Mouse (Mus musculus) liver, embryonic 12.5 days (tissue): ENCODE measurements at regions not wholly inside any gene's neighbourhood (a gene's known extent, or its start where the extent isn't known, plus 50 kb on each side); places are given as distances from the start of the nearest gene placed in this dataset.

Source experiments
- ATAC-seq: fragments of 200-750 bp; cut with Nextera tagmentation; 2 replicates; pipeline ENCODE4 v1.8.0; 2017; ENCODE audit warnings: moderate number of reproducible peaks, mild to moderate bottlenecking, moderate library complexity
- H3K27ac ChIP-seq: fragments of 300-500 bp; sonication (generic); 2 replicates; pipeline ENCODE4 v1.5.1; 2016; ENCODE audit warnings: mild to moderate bottlenecking
- H3K27me3 ChIP-seq: fragments of 300-500 bp; sonication (generic); replicated peaks from 2 replicates; pipeline ENCODE4 v1.6.1; 2016; ENCODE audit warnings: mild to moderate bottlenecking, moderate library complexity
- H3K36me3 ChIP-seq: fragments of 300-500 bp; sonication (generic); 2 replicates; pipeline ENCODE4 v1.6.1; 2016; ENCODE audit warnings: mild to moderate bottlenecking, moderate library complexity
- H3K4me1 ChIP-seq: fragments of 300-500 bp; sonication (generic); 2 replicates; pipeline ENCODE4 v1.6.1; 2016
- H3K4me2 ChIP-seq: fragments of 300-500 bp; sonication (generic); 2 replicates; pipeline ENCODE4 v1.6.1; 2016; ENCODE audit warnings: mild to moderate bottlenecking, moderate library complexity
- H3K4me3 ChIP-seq: fragments of 300-500 bp; sonication (generic); 2 replicates; pipeline ENCODE4 v1.5.1; 2016; ENCODE audit warnings: mild to moderate bottlenecking, moderate library complexity
- H3K9ac ChIP-seq: fragments of 300-500 bp; sonication (generic); 2 replicates; pipeline ENCODE4 v1.6.1; 2016; ENCODE audit warnings: mild to moderate bottlenecking, moderate library complexity
- H3K9me3 ChIP-seq: fragments of 300-500 bp; sonication (generic); replicated peaks from 2 replicates; pipeline ENCODE4 v1.6.1; 2016; ENCODE audit warnings: mild to moderate bottlenecking, moderate library complexity
- WGBS: fragments of 180-500 bp; shearing (Covaris S2); methylation state at CpG from one replicate; pipeline ENCODE4 v1.1.7; 2016; ENCODE audit not compliant: insufficient replicate concordance; 5-methylcytosine and 5-hydroxymethylcytosine counted together

GRCm38 (mm10) chr5:64678706-64679105 lies 124.5 kb upstream of the Klf3 start:
- H3K4me2 ChIP-seq = no peak overlapping the region
- no peaks in the 10 kb centered on the region for H3K9me3 ChIP-seq
- ATAC-seq = no peak
- H3K9ac ChIP-seq = no peak overlapping the region
- H3K27me3 ChIP-seq = no peaks in the 10 kb centered on the region
- H3K4me3 ChIP-seq = no peak overlapping the region
- 90% methylated on average over 2 of the region's 2 CpGs for WGBS
- H3K27ac ChIP-seq = no peak overlapping the region
- H3K36me3 ChIP-seq = no peaks in the 10 kb centered on the region
- H3K4me1 ChIP-seq = peaks cover 43% of the 10 kb centered on the region

GRCm38 (mm10) chr5:64679996-64680625 lies 123.1 kb upstream of the Klf3 start:
- Histone ChIP-seq H3K9me3 (no peaks in the 10 kb centered on the region), H3K4me3 (peak overlapping the region; percentile 19; the same call in 1 of the 2 replicates), H3K4me2 (peak overlapping the region; percentile 44), H3K9ac (peak overlapping the region; percentile 5), H3K36me3 (no peaks in the 10 kb centered on the region), H3K27ac (no peak overlapping the region), H3K4me1 (peaks cover 53% of the 10 kb centered on the region), H3K27me3 (no peaks in the 10 kb centered on the region)
- WGBS = 42% methylated on average over 18 of the region's 18 CpGs
- ATAC-seq = no peak

DNA sequence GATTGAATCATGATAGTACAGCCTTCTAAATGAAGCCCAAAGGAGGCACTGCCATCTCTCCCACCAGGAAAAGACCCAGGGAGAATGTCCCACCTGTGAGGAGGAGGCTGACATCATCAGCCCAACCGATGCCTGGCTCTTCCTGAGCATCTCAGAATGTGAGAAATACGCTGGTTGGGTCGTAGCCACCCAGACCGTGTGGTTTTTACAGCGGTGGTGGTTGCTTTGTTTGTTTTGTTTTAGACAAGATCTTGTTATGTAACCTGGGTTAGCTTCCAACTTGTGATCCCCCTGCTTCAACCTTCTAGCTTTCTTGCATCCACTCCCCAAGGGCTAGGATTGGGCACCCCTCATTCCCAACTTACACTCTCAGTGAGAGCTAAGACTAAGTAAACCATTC lies 122.0 kb upstream of the Klf3 start:
- Histone ChIP-seq H3K4me2 (no peak overlapping the region), H3K9ac (no peak overlapping the region), H3K4me1 (peaks cover 57% of the 10 kb centered on the region), H3K27ac (no peak overlapping the region), H3K9me3 (no peaks in the 10 kb centered on the region), H3K27me3 (no peaks in the 10 kb centered on the region), H3K4me3 (no peak overlapping the region), H3K36me3 (no peaks in the 10 kb centered on the region)
- WGBS = 78% methylated on average over 5 of the region's 5 CpGs
- ATAC-seq = no peak

DNA sequence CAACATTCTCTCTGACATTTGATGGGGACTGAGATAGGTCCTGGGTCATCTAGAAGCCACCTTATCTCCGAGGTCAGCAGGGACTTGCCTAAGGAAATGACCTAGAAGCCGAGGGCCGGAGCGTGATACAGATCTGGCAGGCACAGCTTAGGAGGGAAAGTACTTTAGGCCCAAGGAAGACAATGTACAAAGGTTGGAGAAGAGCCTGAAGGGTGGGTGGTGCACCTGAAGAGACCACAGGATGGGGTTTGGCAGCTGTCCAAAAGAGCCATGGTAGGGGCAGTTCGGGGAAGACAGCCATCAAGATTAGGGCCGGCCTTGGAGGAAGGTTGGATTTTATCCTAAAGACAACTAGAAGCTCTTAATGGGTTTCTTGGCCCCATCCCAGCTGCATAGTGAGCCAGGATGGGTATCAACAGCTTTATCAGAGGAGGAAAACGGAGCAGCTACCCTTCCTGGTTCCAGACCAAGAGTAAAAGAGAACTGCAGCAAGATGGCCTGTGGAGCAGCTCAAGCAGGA lies 120.8 kb upstream of the Klf3 start:
- H3K4me1 ChIP-seq = peaks cover 53% of the 10 kb centered on the region
- no peaks in the 10 kb centered on the region for H3K36me3 ChIP-seq
- no peaks in the 10 kb centered on the region for H3K27me3 ChIP-seq
- no peak overlapping the region for H3K9ac ChIP-seq
- H3K27ac ChIP-seq = no peak overlapping the region
- WGBS = 51% methylated on average over 7 of the region's 7 CpGs
- H3K4me3 ChIP-seq = no peak overlapping the region
- ATAC-seq = no peak
- no peak overlapping the region for H3K4me2 ChIP-seq
- 0 out of 2 replicates have a peak, but pooled peaks cover 5% of the 10 kb centered on the region for H3K9me3 ChIP-seq

- WGBS = 66% methylated on average over 4 of the region's 4 CpGs
- ATAC-seq = no peak
- H3K27me3 ChIP-seq = no peaks in the 10 kb centered on the region
Observed at GRCm38 (mm10) chr5:64683419-64683818, 119.8 kb upstream of the Klf3 start.

DNA sequence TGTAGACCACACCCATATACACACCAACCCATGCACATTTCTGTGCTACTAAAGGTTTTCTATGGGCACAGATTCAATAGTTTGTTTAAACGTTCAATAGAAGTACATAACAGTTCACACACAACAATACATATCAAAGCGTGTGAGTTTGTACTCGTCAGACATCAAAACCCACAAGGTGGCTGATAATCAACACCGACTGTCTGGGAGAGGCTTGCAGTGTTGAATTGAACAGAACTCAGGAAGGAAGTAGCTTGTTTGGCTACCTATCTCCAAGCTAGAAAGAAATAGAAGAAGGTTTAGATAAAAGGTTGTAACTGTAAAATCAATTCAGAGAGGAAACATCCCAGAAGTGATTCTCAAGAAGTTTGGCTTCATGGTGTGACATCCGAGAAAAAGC lies 118.9 kb upstream of the Klf3 start:
- no peak overlapping the region for H3K4me2 ChIP-seq
- 0 out of 2 replicates have a peak, but pooled peaks cover 5% of the 10 kb centered on the region for H3K9me3 ChIP-seq
- no peak for ATAC-seq
- H3K36me3 ChIP-seq = no peaks in the 10 kb centered on the region
- no peak overlapping the region for H3K9ac ChIP-seq
- no peak overlapping the region for H3K4me3 ChIP-seq
- 27% methylated on average over 5 of the region's 5 CpGs for WGBS
- no peaks in the 10 kb centered on the region for H3K27me3 ChIP-seq
- H3K4me1 ChIP-seq = peaks cover 47% of the 10 kb centered on the region
- H3K27ac ChIP-seq = no peak overlapping the region

More at GRCm38 (mm10) chr5:64683419-64683818, 119.8 kb upstream of the Klf3 start:
- Histone ChIP-seq H3K4me1 (peaks cover 53% of the 10 kb centered on the region), H3K36me3 (no peaks in the 10 kb centered on the region), H3K9ac (no peak overlapping the region), H3K4me2 (no peak overlapping the region), H3K27ac (no peak overlapping the region), H3K4me3 (no peak overlapping the region), H3K9me3 (0 out of 2 replicates have a peak, but pooled peaks cover 5% of the 10 kb centered on the region)

- Histone ChIP-seq H3K27ac (no peak overlapping the region), H3K4me2 (no peak overlapping the region; the same call in 1 of the 2 replicates)
Observed at GRCm38 (mm10) chr5:64690148-64690547, 113.0 kb upstream of the Klf3 start.

GRCm38 (mm10) chr5:64691406-64692100 lies 111.6 kb upstream of the Klf3 start:
- ATAC-seq = no peak; the same call in 1 of the 2 replicates
- 0 out of 2 replicates have a peak, but pooled peaks cover 4% of the 10 kb centered on the region for H3K9me3 ChIP-seq
- 0 out of 2 replicates have a peak overlapping the region, but pooled peaks have one; percentile 33 for H3K9ac ChIP-seq
- H3K36me3 ChIP-seq = no peaks in the 10 kb centered on the region
- H3K4me3 ChIP-seq = no peak overlapping the region
- peaks cover 39% of the 10 kb centered on the region for H3K4me1 ChIP-seq
- WGBS = 46% methylated on average over 8 of the region's 8 CpGs
- H3K27me3 ChIP-seq = no peaks in the 10 kb centered on the region
- H3K4me2 ChIP-seq = peak overlapping the region; percentile 37; the same call in 1 of the 2 replicates
- H3K27ac ChIP-seq = peak overlapping the region; percentile 81

More at GRCm38 (mm10) chr5:64690148-64690547, 113.0 kb upstream of the Klf3 start:
- H3K9me3 ChIP-seq = 0 out of 2 replicates have a peak, but pooled peaks cover 5% of the 10 kb centered on the region
- H3K36me3 ChIP-seq = no peaks in the 10 kb centered on the region
- H3K27me3 ChIP-seq = no peaks in the 10 kb centered on the region
- 83% methylated on average over 7 of the region's 7 CpGs for WGBS
- H3K9ac ChIP-seq = no peak overlapping the region
- no peak overlapping the region for H3K4me3 ChIP-seq
- H3K4me1 ChIP-seq = peaks cover 42% of the 10 kb centered on the region
- ATAC-seq = no peak

GRCm38 (mm10) chr5:64692335-64692734 lies 110.9 kb upstream of the Klf3 start:
- Histone ChIP-seq H3K4me1 (peaks cover 39% of the 10 kb centered on the region), H3K4me2 (peak overlapping the region; percentile 37), H3K27me3 (no peaks in the 10 kb centered on the region), H3K9ac (no peak overlapping the region), H3K27ac (peak overlapping the region; percentile 81), H3K4me3 (no peak overlapping the region), H3K36me3 (no peaks in the 10 kb centered on the region), H3K9me3 (no peaks in the 10 kb centered on the region)
- ATAC-seq = peak; percentile 63
- 31% methylated on average over 11 of the region's 11 CpGs for WGBS

DNA sequence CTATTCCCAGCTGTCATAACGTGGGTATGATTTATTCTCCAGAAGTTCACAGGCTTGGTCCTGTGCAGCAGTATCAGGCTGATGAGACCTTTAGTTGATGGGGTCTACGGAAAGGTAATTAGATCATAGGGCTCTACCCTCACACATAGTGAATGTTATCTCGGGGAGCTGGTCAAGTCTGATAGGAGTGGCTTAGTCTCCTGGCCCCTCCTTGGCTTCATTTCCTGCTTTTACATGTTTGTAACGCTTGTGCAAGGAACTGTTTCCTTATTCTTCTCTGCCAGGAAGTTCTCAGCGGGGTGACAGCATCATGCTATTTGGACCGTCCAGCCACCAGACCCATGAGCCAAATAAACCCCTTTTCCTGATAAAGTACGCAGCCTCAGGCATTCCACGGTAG lies 109.6 kb upstream of the Klf3 start:
- no peaks in the 10 kb centered on the region for H3K27me3 ChIP-seq
- peak; percentile 51 for ATAC-seq
- H3K4me1 ChIP-seq = peaks cover 39% of the 10 kb centered on the region

DNA sequence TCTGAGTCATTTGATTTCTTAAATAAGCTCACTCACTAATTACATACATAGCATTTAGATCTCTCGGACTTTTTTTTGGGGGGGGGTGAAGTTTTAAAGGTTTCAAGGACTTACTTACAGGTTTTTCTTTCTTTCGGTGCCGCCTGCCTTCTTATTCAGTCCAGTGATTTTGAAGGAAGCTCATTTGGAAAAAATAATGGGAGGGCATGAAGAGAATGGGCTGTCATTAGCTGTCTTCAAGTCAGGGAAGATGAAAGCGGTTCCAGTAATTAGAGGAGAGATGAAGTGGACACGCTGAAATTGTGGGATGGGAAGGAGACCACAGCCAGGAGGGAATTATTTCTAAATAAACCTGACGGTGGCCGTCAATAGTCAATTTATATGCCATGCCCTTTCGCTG lies 108.6 kb upstream of the Klf3 start:
- WGBS = 84% methylated on average over 8 of the region's 8 CpGs

More for the DNA sequence above, 109.6 kb upstream of the Klf3 start:
- WGBS = 39% methylated on average over 8 of the region's 8 CpGs
- no peak overlapping the region for H3K4me3 ChIP-seq
- H3K9ac ChIP-seq = no peak overlapping the region
- H3K4me2 ChIP-seq = no peak overlapping the region
- H3K9me3 ChIP-seq = no peaks in the 10 kb centered on the region
- H3K27ac ChIP-seq = peak overlapping the region; percentile 55; the same call in 1 of the 2 replicates
- no peaks in the 10 kb centered on the region for H3K36me3 ChIP-seq

DNA sequence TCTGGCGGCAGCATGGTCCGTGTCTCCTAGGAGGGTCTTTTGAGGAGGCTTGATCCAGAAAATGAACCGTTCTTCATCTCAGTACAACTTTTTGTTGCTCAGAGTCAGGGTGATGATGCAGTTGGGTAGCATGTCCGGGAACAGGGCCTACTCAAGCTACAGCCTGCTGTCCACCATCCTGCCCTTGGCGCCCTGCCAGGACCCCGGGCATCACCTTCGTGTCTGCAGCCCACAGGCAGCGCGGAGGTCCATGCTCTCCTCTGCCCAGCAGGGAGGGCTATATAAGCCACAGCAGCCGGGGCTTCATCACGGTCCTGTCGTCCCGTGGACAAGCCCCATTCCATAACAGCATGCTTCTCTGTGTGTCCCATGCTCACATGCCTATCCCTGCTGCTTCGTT lies 107.1 kb upstream of the Klf3 start:
- Histone ChIP-seq H3K9ac (no peak overlapping the region), H3K4me3 (no peak overlapping the region), H3K9me3 (no peaks in the 10 kb centered on the region), H3K27me3 (no peaks in the 10 kb centered on the region), H3K4me2 (no peak overlapping the region), H3K4me1 (peaks cover 28% of the 10 kb centered on the region), H3K27ac (no peak overlapping the region), H3K36me3 (no peaks in the 10 kb centered on the region)
- ATAC-seq = no peak
- WGBS = 88% methylated on average over 14 of the region's 14 CpGs

More for the DNA sequence above, 108.6 kb upstream of the Klf3 start:
- H3K36me3 ChIP-seq = no peaks in the 10 kb centered on the region
- H3K4me2 ChIP-seq = no peak overlapping the region
- no peaks in the 10 kb centered on the region for H3K27me3 ChIP-seq
- no peak overlapping the region for H3K27ac ChIP-seq
- peaks cover 39% of the 10 kb centered on the region for H3K4me1 ChIP-seq
- no peak for ATAC-seq
- no peak overlapping the region for H3K9ac ChIP-seq
- H3K9me3 ChIP-seq = no peaks in the 10 kb centered on the region
- no peak overlapping the region for H3K4me3 ChIP-seq
